Mouse (Mus musculus) heart, adult 18-20 months (tissue): ENCODE data around the gene Clstn1. TPM values are rescaled to one million over a fixed set of nuclear protein-coding genes. Genes with fewer than 3 reads are reported as not detected.
A peak's percentile ranks its signal among the peaks of the same experiment; 100 is the strongest.

Source experiments
- DNase-seq, 2 experiments: peaks; one replicate each; pipeline ENCODE4 v3.0.0; 2021 to 2022; ENCODE audit warnings: mixed read lengths in 1 of 2
- microRNA-seq, 2 experiments: library from miRNA; unstranded; fragments of <30 nt; microRNA quantifications; one replicate each; pipeline ENCODE4 v1.2.0; 2022
- total RNA-seq, 2 experiments: library from RNA; stranded (reverse); gene quantifications; 2 replicates each; pipeline ENCODE4 v1.2.3; 2021

The Clstn1 gene
- total RNA-seq, 2 experiments from 2014 or later = 96.1 to 96.2 TPM

GRCm38 (mm10) chr4:149675378-149676261 is 89.4 kb downstream of the Clstn1 start:
- peak; percentile 83 to 84 for DNase-seq

GRCm38 (mm10) chr4:149678006-149678405 is 91.7 kb downstream of the Clstn1 start:
- DNase-seq = peak in 1 of 2 experiments; percentile 24

GRCm38 (mm10) chr4:149679056-149679770 is 92.9 kb downstream of the Clstn1 start:
- DNase-seq = peak in 1 of 2 experiments; percentile 38

GRCm38 (mm10) chr4:149683875-149684274 is 97.6 kb downstream of the Clstn1 start:
- DNase-seq = no peak

- DNase-seq = no peak
These were observed 98.8 kb downstream of the Clstn1 start for GRCm38 (mm10) chr4:149684841-149685623.

- DNase-seq = no peak
These were observed 102.6 kb downstream of the Clstn1 start for GRCm38 (mm10) chr4:149688861-149689260.

- no peak for DNase-seq
These were observed 103.8 kb downstream of the Clstn1 start for GRCm38 (mm10) chr4:149689822-149690700.

- no peak for DNase-seq
These were observed 104.6 kb downstream of the Clstn1 start for GRCm38 (mm10) chr4:149690828-149691280.

GRCm38 (mm10) chr4:149691368-149691767 is 105.1 kb downstream of the Clstn1 start:
- no peak for DNase-seq

- DNase-seq = peak; percentile 39 to 51
These were observed 110.1 kb downstream of the Clstn1 start for GRCm38 (mm10) chr4:149696189-149696971.

- peak in 1 of 2 experiments; percentile 56 for DNase-seq
These were observed 111.4 kb downstream of the Clstn1 start for GRCm38 (mm10) chr4:149697506-149698196.

GRCm38 (mm10) chr4:149698197-149698821 is 112.0 kb downstream of the Clstn1 start:
- DNase-seq = peak; percentile 77 to 81

Small RNA genes within 50 kb of the gene (microRNA-seq; reads per million reads assigned to microRNA genes)
- gene Mir5616 = 0.38 to 4.1 reads per million in 2 experiments
- 0 to 0.54 reads per million in 2 experiments for gene Mir7023

Other genes starting within 250 kb of the Clstn1 start
- gene Ube4b, start 159.7 kb upstream of the Clstn1 start, total RNA-seq = 10 to 100 TPM; 41.7 to 45.5 TPM
- 10 to 100 TPM; 63.9 to 85.7 TPM for gene Rbp7, start 131.5 kb upstream of the Clstn1 start, total RNA-seq
- not detected for gene Tmem274, start 109.1 kb upstream of the Clstn1 start, total RNA-seq
- 10 to 100 TPM; 35.4 to 36.0 TPM for gene Nmnat1, start 101.3 kb upstream of the Clstn1 start, total RNA-seq
- gene Lzic, start 101.2 kb upstream of the Clstn1 start, total RNA-seq = 10 to 100 TPM; 62.5 to 77.5 TPM
- 10 to 100 TPM; 24.2 to 25.1 TPM for gene Ctnnbip1, start 68.2 kb upstream of the Clstn1 start, total RNA-seq
- 1 to 10 TPM; 3.5 to 5.6 TPM for gene Pik3cd, start 116.1 kb downstream of the Clstn1 start, total RNA-seq
- 10 to 100 TPM; 85.2 to 90.5 TPM for gene Tmem201, start 151.6 kb downstream of the Clstn1 start, total RNA-seq
- 10 to 100 TPM; 22.7 to 25.7 TPM for gene Slc25a33, start 187.8 kb downstream of the Clstn1 start, total RNA-seq